Mouse (Mus musculus): ENCODE measurements around the gene Cdkl3. TPM values are rescaled to one million over a fixed set of nuclear protein-coding genes. Genes with fewer than 3 reads are reported as not detected.
"Not testable (repeated sequence)": the region's sequence is repeated elsewhere in the genome, so short reads cannot be mapped to it uniquely, and the experiment has no call there.

The Cdkl3 gene
- polyA plus RNA-seq, 1 experiment from 2014 or later: 9.4 TPM

- no peaks in the 10 kb centered on the region for H3K4me1 ChIP-seq (ENCODE audit: insufficient read depth)
- H3K27me3 ChIP-seq (ENCODE audit: insufficient read depth, low read length): no peaks in the 10 kb centered on the region
- TF ChIP-seq CTCF (IDR thresholded peaks at IDR 0.05; ENCODE audit: low read depth): no peak
- H3K4me3 ChIP-seq (ENCODE audit: low read depth, low read length): no peak overlapping the region
- ATAC-seq (ENCODE audit: insufficient read depth) (no peak), DNase-seq (no peak)
- no peak overlapping the region for H3K27ac ChIP-seq (ENCODE audit: low read depth)
- H3K9ac ChIP-seq: no peak overlapping the region
- 0 out of 2 replicates have a peak, but pooled peaks cover 3% of the 10 kb centered on the region for H3K9me3 ChIP-seq (ENCODE audit: low read depth, low read length)
- peaks cover 93% of the 10 kb centered on the region for H3K36me3 ChIP-seq (ENCODE audit: insufficient read depth)
- 93% methylated on average over 7 of the region's 7 CpGs for WGBS
- H3K4me2 ChIP-seq: no peak overlapping the region
Measured at GRCm38 (mm10) chr11:52117156-52117555, 113.1 kb downstream of the Cdkl3 start.

- not testable (repeated sequence) for H3K9ac ChIP-seq; DNase-seq; H3K4me3 ChIP-seq (ENCODE audit: low read depth, low read length); H3K27ac ChIP-seq (ENCODE audit: low read depth); H3K4me1 ChIP-seq (ENCODE audit: insufficient read depth); ATAC-seq (ENCODE audit: insufficient read depth); H3K4me2 ChIP-seq; H3K9me3 ChIP-seq (ENCODE audit: low read depth, low read length); H3K27me3 ChIP-seq (ENCODE audit: insufficient read depth, low read length)
- H3K36me3 ChIP-seq (ENCODE audit: insufficient read depth): peaks cover 96% of the 10 kb centered on the region
- TF ChIP-seq CTCF (IDR thresholded peaks at IDR 0.05; ENCODE audit: low read depth): peak; percentile 51
Measured at GRCm38 (mm10) chr11:52120415-52120814, 116.4 kb downstream of the Cdkl3 start.

GRCm38 (mm10) chr11:52122045-52122444, 118.0 kb downstream of the Cdkl3 start:
- Histone ChIP-seq H3K27ac (ENCODE audit: low read depth) (no peak overlapping the region), H3K9ac (no peak overlapping the region), H3K4me1 (ENCODE audit: insufficient read depth) (0 out of 2 replicates have a peak, but pooled peaks cover 2% of the 10 kb centered on the region), H3K36me3 (ENCODE audit: insufficient read depth) (peaks cover 87% of the 10 kb centered on the region), H3K4me3 (ENCODE audit: low read depth, low read length) (no peak overlapping the region), H3K4me2 (no peak overlapping the region), H3K9me3 (ENCODE audit: low read depth, low read length) (0 out of 2 replicates have a peak, but pooled peaks cover 3% of the 10 kb centered on the region), H3K27me3 (ENCODE audit: insufficient read depth, low read length) (no peaks in the 10 kb centered on the region)
- no peak for TF ChIP-seq CTCF (IDR thresholded peaks at IDR 0.05; ENCODE audit: low read depth)
- DNase-seq: no peak
- WGBS: 90% methylated on average over 6 of the region's 6 CpGs
- no peak for ATAC-seq (ENCODE audit: insufficient read depth)

- TF ChIP-seq CTCF (IDR thresholded peaks at IDR 0.05; ENCODE audit: low read depth): no peak
- no peak overlapping the region for H3K4me2 ChIP-seq
- WGBS: 87% methylated on average over 4 of the region's 4 CpGs
- H3K4me1 ChIP-seq (ENCODE audit: insufficient read depth): 0 out of 2 replicates have a peak, but pooled peaks cover 2% of the 10 kb centered on the region
- H3K4me3 ChIP-seq (ENCODE audit: low read depth, low read length): no peak overlapping the region
- peaks cover 66% of the 10 kb centered on the region for H3K36me3 ChIP-seq (ENCODE audit: insufficient read depth)
- ATAC-seq (ENCODE audit: insufficient read depth): no peak
- 0 out of 2 replicates have a peak, but pooled peaks cover 3% of the 10 kb centered on the region for H3K9me3 ChIP-seq (ENCODE audit: low read depth, low read length)
- no peaks in the 10 kb centered on the region for H3K27me3 ChIP-seq (ENCODE audit: insufficient read depth, low read length)
- no peak overlapping the region for H3K27ac ChIP-seq (ENCODE audit: low read depth)
- H3K9ac ChIP-seq: no peak overlapping the region
- no peak for DNase-seq
Measured at GRCm38 (mm10) chr11:52124468-52124867, 120.4 kb downstream of the Cdkl3 start.

GRCm38 (mm10) chr11:52127169-52127568, 123.1 kb downstream of the Cdkl3 start:
- Histone ChIP-seq H3K4me1 (ENCODE audit: insufficient read depth) (0 out of 2 replicates have a peak, but pooled peaks cover 2% of the 10 kb centered on the region), H3K4me3 (ENCODE audit: low read depth, low read length) (no peak overlapping the region), H3K27me3 (ENCODE audit: insufficient read depth, low read length) (no peaks in the 10 kb centered on the region), H3K27ac (ENCODE audit: low read depth) (no peak overlapping the region), H3K9me3 (ENCODE audit: low read depth, low read length) (no peaks in the 10 kb centered on the region), H3K4me2 (no peak overlapping the region), H3K9ac (no peak overlapping the region), H3K36me3 (ENCODE audit: insufficient read depth) (peaks cover 40% of the 10 kb centered on the region)
- no peak for DNase-seq
- WGBS: 53% methylated on average over 3 of the region's 3 CpGs
- ATAC-seq (ENCODE audit: insufficient read depth): no peak
- TF ChIP-seq CTCF (IDR thresholded peaks at IDR 0.05; ENCODE audit: low read depth): no peak

GRCm38 (mm10) chr11:52127760-52128159, 123.7 kb downstream of the Cdkl3 start:
- 0 out of 2 replicates have a peak, but pooled peaks cover 2% of the 10 kb centered on the region for H3K4me1 ChIP-seq (ENCODE audit: insufficient read depth)
- H3K4me3 ChIP-seq (ENCODE audit: low read depth, low read length): no peak overlapping the region
- TF ChIP-seq CTCF (IDR thresholded peaks at IDR 0.05; ENCODE audit: low read depth): no peak
- no peak for DNase-seq
- H3K9ac ChIP-seq: no peak overlapping the region
- WGBS: 60% methylated on average over 5 of the region's 5 CpGs
- H3K9me3 ChIP-seq (ENCODE audit: low read depth, low read length): no peaks in the 10 kb centered on the region
- H3K27me3 ChIP-seq (ENCODE audit: insufficient read depth, low read length): no peaks in the 10 kb centered on the region
- peaks cover 35% of the 10 kb centered on the region for H3K36me3 ChIP-seq (ENCODE audit: insufficient read depth)
- ATAC-seq (ENCODE audit: insufficient read depth): no peak
- H3K4me2 ChIP-seq: no peak overlapping the region
- H3K27ac ChIP-seq (ENCODE audit: low read depth): no peak overlapping the region

GRCm38 (mm10) chr11:52128316-52129061, 124.5 kb downstream of the Cdkl3 start:
- Histone ChIP-seq H3K27me3 (ENCODE audit: insufficient read depth, low read length) (no peaks in the 10 kb centered on the region), H3K9ac (no peak overlapping the region), H3K4me2 (no peak overlapping the region), H3K36me3 (ENCODE audit: insufficient read depth) (peaks cover 28% of the 10 kb centered on the region), H3K4me3 (ENCODE audit: low read depth, low read length) (no peak overlapping the region), H3K27ac (ENCODE audit: low read depth) (no peak overlapping the region), H3K9me3 (ENCODE audit: low read depth, low read length) (no peaks in the 10 kb centered on the region), H3K4me1 (ENCODE audit: insufficient read depth) (0 out of 2 replicates have a peak, but pooled peaks cover 2% of the 10 kb centered on the region)
- DNase-seq (no peak), ATAC-seq (ENCODE audit: insufficient read depth) (no peak)
- no peak for TF ChIP-seq CTCF (IDR thresholded peaks at IDR 0.05; ENCODE audit: low read depth)
- WGBS: 55% methylated on average over 5 of the region's 5 CpGs

Data from lung, embryonic 14.5 days (tissue).